Mouse (Mus musculus) 416B (cell line): ENCODE measurements at regions not wholly inside any gene's neighbourhood (a gene's known extent, or its start where the extent isn't known, plus 50 kb on each side); places are given as distances from the start of the nearest gene placed in this dataset.

Experiments used
- DNase-seq: peaks from one replicate; pipeline ENCODE4 v3.0.0; 2011; ENCODE audit warnings: low read depth

- no peak for DNase-seq
These were observed 181.2 kb downstream of the Rdh14 start for GRCm38 (mm10) chr12:10571643-10572377.

GRCm38 (mm10) chr12:10572378-10572650 is 181.7 kb downstream of the Rdh14 start:
- no peak for DNase-seq

- DNase-seq = no peak
These were observed 182.8 kb downstream of the Rdh14 start for GRCm38 (mm10) chr12:10573381-10573780.

- no peak for DNase-seq
These were observed 192.5 kb downstream of the Rdh14 start for GRCm38 (mm10) chr12:10582840-10583614.

- DNase-seq = no peak
These were observed 193.5 kb downstream of the Rdh14 start for GRCm38 (mm10) chr12:10584026-10584425.

- peak; percentile 77 for DNase-seq
These were observed 199.0 kb downstream of the Rdh14 start for GRCm38 (mm10) chr12:10589537-10589936.

GRCm38 (mm10) chr12:10597976-10598746 is 207.6 kb downstream of the Rdh14 start:
- DNase-seq = peak; percentile 55

- no peak for DNase-seq
These were observed 209.5 kb downstream of the Rdh14 start for GRCm38 (mm10) chr12:10600111-10600510.

- no peak for DNase-seq
These were observed 227.7 kb downstream of the Rdh14 start for GRCm38 (mm10) chr12:10618319-10618718.

- no peak for DNase-seq
These were observed 230.0 kb downstream of the Rdh14 start for GRCm38 (mm10) chr12:10620541-10620940.

GRCm38 (mm10) chr12:10638591-10638990 is 248.0 kb downstream of the Rdh14 start:
- DNase-seq = no peak

- DNase-seq = no peak
These were observed 264.1 kb downstream of the Rdh14 start for GRCm38 (mm10) chr12:10654466-10655184.

- DNase-seq = no peak
These were observed 264.6 kb downstream of the Rdh14 start for GRCm38 (mm10) chr12:10655185-10655544.

GRCm38 (mm10) chr12:10658826-10659225 is 268.3 kb downstream of the Rdh14 start:
- DNase-seq = no peak

- DNase-seq = no peak
These were observed 296.2 kb downstream of the Rdh14 start for GRCm38 (mm10) chr12:10686747-10687146.
